Mouse (Mus musculus): Measurements from ENCODE around the gene Sec24a. TPM values are rescaled to one million over a fixed set of nuclear protein-coding genes. Genes with fewer than 3 reads are reported as not detected.
"Not testable (repeated sequence)": the region's sequence is repeated elsewhere in the genome, so short reads cannot be mapped to it uniquely, and the experiment has no call there.

Gene Sec24a
- polyA plus RNA-seq, 1 experiment from 2014 or later = 17.7 TPM

- Histone ChIP-seq H3K9ac (no peak overlapping the region), H3K4me1 (replicated peaks; ENCODE audit: control insufficient read depth, insufficient read depth, low read length) (no peaks in the 10 kb centered on the region), H3K4me3 (replicated peaks; ENCODE audit: low read length) (no peak overlapping the region), H3K27ac (no peak overlapping the region), H3K4me2 (replicated peaks) (no peak overlapping the region), H3K27me3 (ENCODE audit: control insufficient read depth, insufficient read depth, low read length) (no peaks in the 10 kb centered on the region), H3K9me3 (ENCODE audit: control insufficient read depth, low read length) (no peaks in the 10 kb centered on the region), H3K36me3 (replicated peaks; ENCODE audit: control insufficient read depth, insufficient read depth) (no peaks in the 10 kb centered on the region)
- 85% methylated on average over 3 of the region's 3 CpGs for WGBS
- no peak for DNase-seq (ENCODE audit: low spot score)
- no peak for ATAC-seq (ENCODE audit: low FRiP score)
Observed at GRCm38 (mm10) chr11:51679466-51679865, 84.0 kb downstream of the Sec24a start.

DNA sequence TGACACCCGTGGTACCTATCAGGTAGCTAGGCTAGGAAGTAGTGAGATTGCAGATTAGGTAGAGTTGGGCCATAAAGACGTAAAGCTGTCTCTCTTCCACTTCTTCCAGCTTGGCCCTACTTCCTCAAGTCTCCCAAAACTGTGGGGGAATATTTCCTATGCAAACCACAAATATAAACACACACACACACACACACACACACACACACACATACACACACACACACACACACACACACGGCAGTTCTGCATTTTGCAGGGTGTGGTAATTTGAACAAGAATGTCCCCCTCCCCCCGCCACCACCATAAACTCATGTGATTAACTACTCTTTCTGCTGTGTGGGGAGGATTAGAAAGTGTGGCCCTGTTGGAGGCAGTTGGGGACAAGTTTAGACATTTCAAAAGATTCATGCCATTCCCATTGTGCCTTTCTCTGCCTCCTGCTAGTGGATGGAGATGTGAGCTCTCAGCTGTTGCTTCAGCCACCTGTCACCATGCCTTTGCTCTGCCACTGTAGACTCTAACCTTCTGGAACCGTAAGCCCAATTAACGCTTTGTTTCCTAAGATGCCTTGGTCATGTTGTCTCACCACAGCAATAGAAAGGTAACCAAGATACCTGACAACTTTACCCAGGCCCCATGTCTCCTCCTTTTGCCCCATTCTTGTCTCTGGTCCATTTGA is 85.6 kb downstream of the Sec24a start:
- no peak for DNase-seq (ENCODE audit: low spot score)
- no peak overlapping the region for H3K27ac ChIP-seq
- WGBS = 77% methylated on average over 6 of the region's 6 CpGs
- no peaks in the 10 kb centered on the region for H3K4me1 ChIP-seq (replicated peaks; ENCODE audit: control insufficient read depth, insufficient read depth, low read length)
- ATAC-seq (ENCODE audit: low FRiP score) = no peak
- no peak overlapping the region for H3K9ac ChIP-seq
- H3K4me2 ChIP-seq (replicated peaks) = no peak overlapping the region
- no peak overlapping the region for H3K4me3 ChIP-seq (replicated peaks; ENCODE audit: low read length)
- no peaks in the 10 kb centered on the region for H3K36me3 ChIP-seq (replicated peaks; ENCODE audit: control insufficient read depth, insufficient read depth)
- H3K9me3 ChIP-seq (ENCODE audit: control insufficient read depth, low read length) = no peaks in the 10 kb centered on the region
- H3K27me3 ChIP-seq (ENCODE audit: control insufficient read depth, insufficient read depth, low read length) = no peaks in the 10 kb centered on the region

- no peaks in the 10 kb centered on the region for H3K4me1 ChIP-seq (replicated peaks; ENCODE audit: control insufficient read depth, insufficient read depth, low read length)
- H3K27ac ChIP-seq = no peak overlapping the region
- DNase-seq (ENCODE audit: low spot score) (no peak), ATAC-seq (ENCODE audit: low FRiP score) (no peak)
- WGBS = 83% methylated on average over 5 of the region's 5 CpGs
- no peaks in the 10 kb centered on the region for H3K9me3 ChIP-seq (ENCODE audit: control insufficient read depth, low read length)
- no peak overlapping the region for H3K4me2 ChIP-seq (replicated peaks)
- no peaks in the 10 kb centered on the region for H3K27me3 ChIP-seq (ENCODE audit: control insufficient read depth, insufficient read depth, low read length)
- H3K9ac ChIP-seq = no peak overlapping the region
- no peak overlapping the region for H3K4me3 ChIP-seq (replicated peaks; ENCODE audit: low read length)
- no peaks in the 10 kb centered on the region for H3K36me3 ChIP-seq (replicated peaks; ENCODE audit: control insufficient read depth, insufficient read depth)
Observed at GRCm38 (mm10) chr11:51675386-51675785, 88.0 kb downstream of the Sec24a start.

- no peak overlapping the region for H3K4me2 ChIP-seq (replicated peaks)
- no peaks in the 10 kb centered on the region for H3K36me3 ChIP-seq (replicated peaks; ENCODE audit: control insufficient read depth, insufficient read depth)
- H3K9me3 ChIP-seq (ENCODE audit: control insufficient read depth, low read length) = no peaks in the 10 kb centered on the region
- ATAC-seq (ENCODE audit: low FRiP score) (no peak), DNase-seq (ENCODE audit: low spot score) (no peak)
- H3K27ac ChIP-seq = no peak overlapping the region
- no peaks in the 10 kb centered on the region for H3K27me3 ChIP-seq (ENCODE audit: control insufficient read depth, insufficient read depth, low read length)
- 81% methylated on average over 9 of the region's 9 CpGs for WGBS
- H3K4me3 ChIP-seq (replicated peaks; ENCODE audit: low read length) = no peak overlapping the region
- no peak overlapping the region for H3K9ac ChIP-seq
- H3K4me1 ChIP-seq (replicated peaks; ENCODE audit: control insufficient read depth, insufficient read depth, low read length) = no peaks in the 10 kb centered on the region
Observed at GRCm38 (mm10) chr11:51673291-51673690, 90.1 kb downstream of the Sec24a start.

GRCm38 (mm10) chr11:51671376-51671775 is 92.1 kb downstream of the Sec24a start:
- no peak for ATAC-seq (ENCODE audit: low FRiP score)
- 82% methylated on average over 2 of the region's 2 CpGs for WGBS

GRCm38 (mm10) chr11:51670846-51671245 is 92.6 kb downstream of the Sec24a start:
- Histone ChIP-seq H3K27me3 (ENCODE audit: control insufficient read depth, insufficient read depth, low read length) (no peaks in the 10 kb centered on the region), H3K27ac (no peak overlapping the region), H3K9ac (no peak overlapping the region), H3K9me3 (ENCODE audit: control insufficient read depth, low read length) (no peaks in the 10 kb centered on the region), H3K36me3 (replicated peaks; ENCODE audit: control insufficient read depth, insufficient read depth) (no peaks in the 10 kb centered on the region), H3K4me1 (replicated peaks; ENCODE audit: control insufficient read depth, insufficient read depth, low read length) (no peaks in the 10 kb centered on the region), H3K4me3 (replicated peaks; ENCODE audit: low read length) (no peak overlapping the region), H3K4me2 (replicated peaks) (no peak overlapping the region)
- WGBS = 95% methylated on average over 7 of the region's 7 CpGs
- DNase-seq (ENCODE audit: low spot score) = no peak
- no peak for ATAC-seq (ENCODE audit: low FRiP score)

More at GRCm38 (mm10) chr11:51671376-51671775, 92.1 kb downstream of the Sec24a start:
- no peak overlapping the region for H3K27ac ChIP-seq
- H3K4me1 ChIP-seq (replicated peaks; ENCODE audit: control insufficient read depth, insufficient read depth, low read length) = no peaks in the 10 kb centered on the region
- H3K4me2 ChIP-seq (replicated peaks) = no peak overlapping the region
- H3K27me3 ChIP-seq (ENCODE audit: control insufficient read depth, insufficient read depth, low read length) = no peaks in the 10 kb centered on the region
- no peaks in the 10 kb centered on the region for H3K36me3 ChIP-seq (replicated peaks; ENCODE audit: control insufficient read depth, insufficient read depth)
- no peaks in the 10 kb centered on the region for H3K9me3 ChIP-seq (ENCODE audit: control insufficient read depth, low read length)
- no peak overlapping the region for H3K9ac ChIP-seq
- H3K4me3 ChIP-seq (replicated peaks; ENCODE audit: low read length) = no peak overlapping the region
- DNase-seq (ENCODE audit: low spot score) = no peak

- H3K9ac ChIP-seq; H3K4me3 ChIP-seq (replicated peaks; ENCODE audit: low read length); H3K36me3 ChIP-seq (replicated peaks; ENCODE audit: control insufficient read depth, insufficient read depth); ATAC-seq (ENCODE audit: low FRiP score); H3K9me3 ChIP-seq (ENCODE audit: control insufficient read depth, low read length); DNase-seq (ENCODE audit: low spot score); H3K27me3 ChIP-seq (ENCODE audit: control insufficient read depth, insufficient read depth, low read length); H3K27ac ChIP-seq; H3K4me1 ChIP-seq (replicated peaks; ENCODE audit: control insufficient read depth, insufficient read depth, low read length); H3K4me2 ChIP-seq (replicated peaks): not testable (repeated sequence)
- 95% methylated on average over 7 of the region's 7 CpGs for WGBS
Observed at GRCm38 (mm10) chr11:51664747-51665146, 98.7 kb downstream of the Sec24a start.

DNA sequence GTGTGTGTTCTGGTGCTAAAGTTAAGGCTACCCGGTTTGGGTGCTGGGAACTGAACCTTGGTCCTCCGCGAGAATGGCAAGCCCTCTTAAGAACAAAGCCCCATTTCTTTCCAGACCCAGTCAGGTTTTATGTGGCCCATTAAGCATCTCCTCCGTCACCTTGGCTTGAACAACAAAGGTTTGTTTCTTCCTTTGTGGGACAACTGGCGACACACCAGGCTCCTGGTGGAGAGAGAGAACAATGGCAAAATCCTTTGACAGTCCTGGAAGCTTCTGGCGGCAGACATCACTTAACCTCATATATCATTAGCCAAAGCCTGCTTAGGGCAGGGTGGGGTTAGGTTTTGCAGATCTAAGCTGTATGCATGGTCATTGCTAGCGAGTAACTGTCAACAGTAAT is 100.8 kb downstream of the Sec24a start:
- 75% methylated on average over 7 of the region's 7 CpGs for WGBS
- Histone ChIP-seq H3K4me1 (replicated peaks; ENCODE audit: control insufficient read depth, insufficient read depth, low read length) (no peaks in the 10 kb centered on the region; the same call in 1 of the 2 replicates), H3K4me3 (replicated peaks; ENCODE audit: low read length) (no peak overlapping the region), H3K27me3 (ENCODE audit: control insufficient read depth, insufficient read depth, low read length) (no peaks in the 10 kb centered on the region), H3K9me3 (ENCODE audit: control insufficient read depth, low read length) (no peaks in the 10 kb centered on the region), H3K9ac (no peak overlapping the region), H3K36me3 (replicated peaks; ENCODE audit: control insufficient read depth, insufficient read depth) (no peaks in the 10 kb centered on the region), H3K27ac (no peak overlapping the region), H3K4me2 (replicated peaks) (no peak overlapping the region)
- DNase-seq (ENCODE audit: low spot score) (no peak), ATAC-seq (ENCODE audit: low FRiP score) (no peak)

DNA sequence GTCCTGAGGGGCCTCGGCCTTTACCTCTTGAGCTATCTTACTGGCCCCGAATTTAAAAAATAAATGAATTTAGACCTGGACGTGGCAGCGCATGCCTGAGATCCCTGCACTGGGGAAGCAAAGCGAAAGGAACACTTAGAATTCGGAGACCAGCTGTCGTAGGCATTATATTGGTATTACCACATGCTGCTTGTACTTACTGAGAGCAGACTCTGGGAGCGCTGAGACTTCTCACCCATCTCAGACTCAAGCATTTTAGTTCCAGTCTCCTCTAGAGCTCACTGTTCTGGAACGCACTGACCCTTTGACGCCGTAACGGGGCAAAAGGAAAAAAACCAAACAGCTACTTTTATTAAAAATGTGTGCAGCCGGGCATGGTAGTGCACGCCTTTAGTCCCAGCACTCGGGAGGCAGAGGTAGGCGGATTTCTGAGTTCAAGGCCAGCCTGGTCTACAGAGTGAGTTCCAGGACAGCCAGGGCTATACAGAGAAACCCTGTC is 101.5 kb downstream of the Sec24a start:
- Histone ChIP-seq H3K4me1 (replicated peaks; ENCODE audit: control insufficient read depth, insufficient read depth, low read length) (no peaks in the 10 kb centered on the region; the same call in 1 of the 2 replicates), H3K36me3 (replicated peaks; ENCODE audit: control insufficient read depth, insufficient read depth) (no peaks in the 10 kb centered on the region), H3K27ac (no peak overlapping the region), H3K27me3 (ENCODE audit: control insufficient read depth, insufficient read depth, low read length) (no peaks in the 10 kb centered on the region), H3K9me3 (ENCODE audit: control insufficient read depth, low read length) (no peaks in the 10 kb centered on the region), H3K4me3 (replicated peaks; ENCODE audit: low read length) (no peak overlapping the region), H3K9ac (no peak overlapping the region), H3K4me2 (replicated peaks) (no peak overlapping the region)
- ATAC-seq (ENCODE audit: low FRiP score) = no peak
- WGBS = 80% methylated on average over 16 of the region's 16 CpGs
- DNase-seq (ENCODE audit: low spot score) = no peak

Measured in hindbrain, embryonic 14.5 days (tissue).